Mouse (Mus musculus) lung, adult 2 months (tissue): ENCODE results near the gene Cxadr.

Experiments
- CTCF ChIP-seq: fragments of 200-500 bp; IDR thresholded peaks from 2 replicates; pipeline ENCODE4 v1.5.1; 2011; ENCODE audit warnings: mild to moderate bottlenecking, low read length, control low read depth; ENCODE audit not compliant: insufficient read depth
- POLR2A ChIP-seq: fragments of 200-500 bp; IDR thresholded peaks from 2 replicates; pipeline ENCODE4 v1.6.1; 2011; ENCODE audit warnings: low read depth, mild to moderate bottlenecking, control low read depth, low read length, borderline replicate concordance; ENCODE audit errors: extremely low read depth

DNA sequence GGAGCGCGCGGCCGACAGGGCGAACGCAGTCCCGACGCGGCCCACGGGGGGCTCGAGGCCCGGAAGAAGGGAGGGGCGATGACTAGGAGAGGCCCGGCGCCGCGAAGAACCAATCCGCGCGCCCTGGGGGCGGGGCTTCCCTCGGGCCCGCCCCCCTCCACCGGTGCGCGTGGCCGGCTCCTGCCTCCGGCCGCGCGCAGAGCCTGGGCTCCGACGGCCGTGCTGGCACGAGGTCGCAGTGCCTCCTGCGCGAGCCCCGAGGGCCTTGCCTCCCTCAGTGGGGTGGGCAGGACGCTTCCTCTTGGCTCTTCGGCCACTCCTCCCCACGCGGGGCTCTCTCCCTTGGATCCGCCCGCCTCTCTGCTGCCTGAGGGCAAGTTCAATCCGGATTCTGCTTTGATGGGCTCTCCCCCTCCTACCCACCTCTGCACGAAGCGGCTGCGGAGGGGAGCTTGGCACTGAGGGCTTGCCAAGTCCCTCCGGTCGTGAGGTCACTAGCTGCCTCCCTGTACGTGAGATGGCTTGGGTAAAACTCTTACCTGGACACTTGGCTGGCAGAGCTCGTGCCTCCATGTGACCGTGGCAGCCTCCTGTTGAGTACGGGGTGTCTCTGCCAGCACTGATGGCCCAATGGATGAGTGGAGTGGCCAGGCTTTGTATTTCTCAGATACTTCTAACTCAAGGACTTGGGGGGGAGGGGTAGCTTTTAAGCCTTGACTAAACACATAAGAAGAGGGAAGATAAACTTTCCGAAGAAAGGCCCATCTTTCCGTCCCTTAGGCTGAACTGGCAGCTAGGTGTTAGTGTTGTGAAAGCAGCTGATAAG is 75.7 kb downstream of the Cxadr start, which contains the start of gene Btg3:
- peak; percentile 62; the same call in 1 of the 2 replicates for TF ChIP-seq POLR2A
- TF ChIP-seq CTCF: no peak
